Mouse (Mus musculus) layer of hippocampus, postnatal 10 days (tissue): ENCODE results near the gene Arhgef40. TPM values are rescaled to one million over a fixed set of nuclear protein-coding genes. Genes with fewer than 3 reads are reported as not detected.

ENCODE experiments used
- total RNA-seq, 2 experiments: library from RNA; stranded (reverse); gene quantifications; 2 replicates each; pipeline ENCODE4 v1.2.3; 2021

Gene Arhgef40
- total RNA-seq, 2 experiments from 2014 or later, result 53.4 to 59.6 TPM

Other genes starting within 250 kb of the Arhgef40 start
- not detected for gene Ang4, start 211.1 kb upstream of the Arhgef40 start, total RNA-seq
- gene AY358078, start 184.7 kb upstream of the Arhgef40 start, total RNA-seq, result not detected
- gene Ear6, start 131.0 kb upstream of the Arhgef40 start, total RNA-seq, result not detected
- gene Mettl17, start 99.9 kb upstream of the Arhgef40 start, total RNA-seq, result 10 to 100 TPM; 29.8 to 44.0 TPM
- gene Slc39a2, start 91.8 kb upstream of the Arhgef40 start, total RNA-seq, result 1 to 10 TPM; 4.9 to 5.1 TPM
- 100 to 1,000 TPM; 488 to 494 TPM for gene Ndrg2, start 70.6 kb upstream of the Arhgef40 start, total RNA-seq
- not detected for gene Tppp2, start 66.3 kb upstream of the Arhgef40 start, total RNA-seq
- not detected for gene Rnase13, start 61.9 kb upstream of the Arhgef40 start, total RNA-seq
- under 1 TPM in 1 of 2 experiments, not detected in 1; 0.51 TPM for gene Tmem253, start 30.9 kb downstream of the Arhgef40 start, total RNA-seq
- gene Zfp219, start 36.0 kb downstream of the Arhgef40 start, total RNA-seq, result 10 to 100 TPM; 43.5 to 45.0 TPM
- gene Olfr221, start 57.7 kb downstream of the Arhgef40 start, total RNA-seq, result not detected
- gene Hnrnpc, start 119.3 kb downstream of the Arhgef40 start, total RNA-seq, result 100 to 1,000 TPM; 213 to 215 TPM
- 1 to 10 TPM; 1.8 to 3.3 TPM for gene Rpgrip1, start 126.0 kb downstream of the Arhgef40 start, total RNA-seq
- gene Supt16, start 212.7 kb downstream of the Arhgef40 start, total RNA-seq, result 10 to 100 TPM; 57.8 to 58.4 TPM